Mouse (Mus musculus): ENCODE measurements around the gene Nup62. TPM values are rescaled to one million over a fixed set of nuclear protein-coding genes. Genes with fewer than 3 reads are reported as not detected.
"Not testable (repeated sequence)": the region's sequence is repeated elsewhere in the genome, so short reads cannot be mapped to it uniquely, and the experiment has no call there.

Gene Nup62
- polyA plus RNA-seq, 1 experiment = 29.6 TPM

DNA sequence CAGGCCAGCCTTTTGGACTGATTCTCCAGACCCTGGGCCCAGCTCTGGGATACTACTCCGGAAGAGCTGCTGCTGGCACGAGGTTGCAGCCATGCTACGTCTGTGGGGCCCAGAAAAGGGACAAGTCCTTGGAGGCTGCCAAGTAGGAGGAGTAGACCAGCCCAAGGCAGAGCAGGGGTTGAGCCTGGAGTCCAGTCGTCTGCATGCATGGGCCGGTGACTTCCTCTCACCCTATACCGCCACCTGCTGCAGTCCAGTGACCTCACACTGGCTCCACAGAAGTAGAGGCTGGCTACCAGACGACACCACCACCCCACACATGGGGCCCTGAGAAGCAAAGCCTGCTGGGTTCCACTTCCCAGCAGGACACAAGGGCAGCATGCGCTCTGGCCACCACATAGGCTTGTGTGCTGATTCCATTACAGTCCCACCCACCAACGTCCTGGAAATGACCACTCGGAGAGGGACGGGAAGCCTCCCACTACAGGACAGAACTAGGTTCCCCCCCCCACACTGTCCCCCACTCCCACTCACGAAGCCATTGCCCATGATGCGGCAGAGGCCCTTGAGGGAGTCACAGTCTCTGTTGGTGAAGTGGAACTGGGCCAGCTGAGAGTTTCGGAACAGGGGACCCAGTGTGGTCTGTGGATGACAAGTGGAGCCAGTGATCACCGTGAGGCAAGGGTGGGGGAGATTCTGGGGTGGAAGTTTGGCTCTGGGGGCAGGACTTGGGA, 50.6 kb downstream of the Nup62 start:
- Histone ChIP-seq H3K4me1 (ENCODE audit: control insufficient read depth, insufficient read depth, low read length) (peaks cover 6% of the 10 kb centered on the region), H3K4me3 (ENCODE audit: insufficient read depth, low read length) (no peak overlapping the region), H3K27ac (ENCODE audit: insufficient read depth, low read length) (peak overlapping the region; percentile 44)
- no peak for TF ChIP-seq POLR2A (IDR thresholded peaks at IDR 0.05; ENCODE audit: extremely low read depth, insufficient read depth, low read length)
- TF ChIP-seq CTCF (IDR thresholded peaks at IDR 0.05; ENCODE audit: extremely low read depth, insufficient read depth, low read length) = no peak

DNA sequence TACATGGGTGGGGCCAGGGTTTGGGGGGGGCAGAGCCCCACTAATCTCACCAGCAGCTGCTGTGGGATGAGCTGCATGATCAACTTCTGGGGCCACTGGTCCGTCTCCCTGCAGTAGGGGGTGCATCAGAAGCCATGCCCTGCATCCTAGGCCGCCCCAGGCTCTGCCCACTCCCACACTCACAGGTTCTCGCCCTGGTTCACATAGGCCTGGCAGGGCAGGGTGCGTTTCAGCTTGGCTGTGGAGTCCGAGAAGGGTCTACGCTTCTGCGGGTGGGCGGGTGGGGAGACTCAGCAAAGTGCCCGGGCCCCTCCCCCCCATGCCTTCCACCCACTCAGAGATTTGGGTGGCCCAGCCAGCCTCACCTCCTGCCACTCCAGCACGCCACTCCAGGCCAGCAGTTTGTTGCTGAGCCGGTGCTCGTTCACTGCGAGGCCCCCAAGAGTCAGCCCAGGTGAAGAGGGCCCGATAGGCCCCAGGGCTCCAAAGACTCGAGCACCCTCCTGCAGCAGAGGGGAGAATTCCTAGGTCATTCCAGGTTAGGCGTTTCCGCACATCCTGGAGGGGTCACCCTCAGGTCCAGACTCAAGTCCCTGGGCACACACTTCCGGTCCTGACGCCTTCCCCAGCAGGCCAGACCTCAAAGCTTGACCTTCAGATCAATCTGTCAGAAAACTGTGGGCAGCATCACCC, 51.3 kb downstream of the Nup62 start:
- no peak for TF ChIP-seq POLR2A (IDR thresholded peaks at IDR 0.05; ENCODE audit: extremely low read depth, insufficient read depth, low read length)
- TF ChIP-seq CTCF (IDR thresholded peaks at IDR 0.05; ENCODE audit: extremely low read depth, insufficient read depth, low read length) = no peak
- Histone ChIP-seq H3K4me3 (ENCODE audit: insufficient read depth, low read length) (peak overlapping the region; percentile 5; the same call in 1 of the 2 replicates), H3K4me1 (ENCODE audit: control insufficient read depth, insufficient read depth, low read length) (peaks cover 6% of the 10 kb centered on the region), H3K27ac (ENCODE audit: insufficient read depth, low read length) (no peak overlapping the region)

DNA sequence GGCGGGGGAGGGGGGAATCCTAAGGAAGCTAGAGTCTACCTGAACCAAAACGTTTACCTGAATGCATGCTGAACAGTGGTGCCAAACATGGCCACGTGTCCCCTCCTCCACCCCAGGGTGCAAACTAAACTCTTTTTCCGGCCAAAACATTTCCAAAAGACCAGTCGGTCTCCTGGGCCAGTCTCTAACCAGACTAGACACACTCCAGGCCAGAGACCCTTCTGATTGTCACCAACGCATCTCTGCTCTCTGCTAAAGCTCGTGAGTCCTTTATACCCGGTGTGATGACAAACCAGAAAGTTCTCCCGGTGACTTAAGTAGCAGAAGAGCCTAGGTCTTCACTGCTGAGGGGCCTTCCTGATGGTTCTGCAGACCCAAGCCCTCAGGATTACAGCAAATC, 51.9 kb downstream of the Nup62 start:
- H3K27ac ChIP-seq (ENCODE audit: insufficient read depth, low read length) = no peak overlapping the region

DNA sequence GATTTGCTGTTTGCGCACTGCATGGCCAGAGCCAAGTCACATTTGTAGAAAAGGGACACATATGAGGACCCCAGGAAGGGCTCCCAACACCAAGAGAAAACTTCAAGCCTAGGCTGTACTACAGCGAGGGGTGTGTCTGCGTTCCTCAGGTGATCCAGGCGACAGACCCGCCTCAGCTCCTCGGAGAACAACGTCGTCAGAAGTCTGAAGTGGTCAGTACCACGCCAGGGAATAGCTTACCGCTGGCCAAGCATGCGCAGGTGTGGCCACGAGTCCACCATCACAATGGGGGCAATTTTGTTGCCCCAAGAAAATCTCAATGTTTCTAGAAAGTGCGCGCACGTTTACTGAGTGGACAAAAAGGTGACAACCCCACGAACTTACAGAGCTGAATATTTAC, 52.6 kb downstream of the Nup62 start:
- H3K4me1 ChIP-seq (ENCODE audit: control insufficient read depth, insufficient read depth, low read length) = peaks cover 6% of the 10 kb centered on the region
- TF ChIP-seq CTCF (IDR thresholded peaks at IDR 0.05; ENCODE audit: extremely low read depth, insufficient read depth, low read length) (no peak), POLR2A (IDR thresholded peaks at IDR 0.05; ENCODE audit: extremely low read depth, insufficient read depth, low read length) (no peak)
- no peak overlapping the region for H3K27ac ChIP-seq (ENCODE audit: insufficient read depth, low read length)
- H3K4me3 ChIP-seq (ENCODE audit: insufficient read depth, low read length) = peak overlapping the region; percentile 5

More for the DNA sequence above, 51.9 kb downstream of the Nup62 start:
- Histone ChIP-seq H3K4me1 (ENCODE audit: control insufficient read depth, insufficient read depth, low read length) (peaks cover 6% of the 10 kb centered on the region), H3K4me3 (ENCODE audit: insufficient read depth, low read length) (peak overlapping the region; percentile 5)
- TF ChIP-seq CTCF (IDR thresholded peaks at IDR 0.05; ENCODE audit: extremely low read depth, insufficient read depth, low read length) = no peak
- no peak for TF ChIP-seq POLR2A (IDR thresholded peaks at IDR 0.05; ENCODE audit: extremely low read depth, insufficient read depth, low read length)

DNA sequence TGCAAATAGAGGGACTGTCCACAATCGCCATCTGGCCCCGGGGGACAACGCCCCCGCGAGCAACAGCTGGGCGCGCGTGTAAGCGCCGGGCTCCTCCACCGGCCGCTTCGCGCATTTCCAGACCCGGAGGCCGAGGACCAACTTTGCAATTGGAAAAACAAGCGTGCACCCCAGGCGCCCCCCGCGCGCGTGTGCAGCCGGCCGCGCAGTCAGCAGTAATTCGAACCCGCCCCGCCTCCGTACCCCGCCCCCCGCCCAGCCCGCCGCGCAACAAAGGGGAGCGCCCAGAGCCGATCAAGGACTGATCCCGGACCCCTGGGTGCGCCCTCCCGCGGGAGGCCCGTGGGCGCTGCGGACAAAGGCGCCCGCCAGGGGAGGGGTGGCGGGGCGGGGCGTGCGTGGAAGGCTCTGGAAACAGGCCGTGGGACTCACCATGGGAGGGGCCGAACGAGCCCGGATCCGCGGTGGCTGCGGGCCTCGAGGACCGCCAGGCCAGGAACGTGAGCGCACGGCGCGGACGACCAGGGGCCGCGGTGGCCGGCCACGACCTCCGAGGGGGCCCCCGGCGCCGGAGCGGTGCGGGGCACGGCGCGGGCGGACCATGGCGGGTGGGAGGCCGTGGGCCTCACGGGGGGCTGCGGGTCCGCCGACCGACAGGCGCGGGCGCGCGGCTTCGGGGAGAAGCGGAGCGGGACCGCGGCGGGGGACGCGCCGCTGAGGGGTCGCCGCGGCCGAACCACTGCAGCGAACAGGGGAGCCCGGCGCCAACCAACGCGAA, 53.2 kb downstream of the Nup62 start:
- Histone ChIP-seq H3K4me3 (ENCODE audit: insufficient read depth, low read length) (peak overlapping the region; percentile 5), H3K4me1 (ENCODE audit: control insufficient read depth, insufficient read depth, low read length) (peaks cover 6% of the 10 kb centered on the region), H3K27ac (ENCODE audit: insufficient read depth, low read length) (peak overlapping the region; percentile 94)
- TF ChIP-seq POLR2A (IDR thresholded peaks at IDR 0.05; ENCODE audit: extremely low read depth, insufficient read depth, low read length) = no peak
- no peak for TF ChIP-seq CTCF (IDR thresholded peaks at IDR 0.05; ENCODE audit: extremely low read depth, insufficient read depth, low read length)

DNA sequence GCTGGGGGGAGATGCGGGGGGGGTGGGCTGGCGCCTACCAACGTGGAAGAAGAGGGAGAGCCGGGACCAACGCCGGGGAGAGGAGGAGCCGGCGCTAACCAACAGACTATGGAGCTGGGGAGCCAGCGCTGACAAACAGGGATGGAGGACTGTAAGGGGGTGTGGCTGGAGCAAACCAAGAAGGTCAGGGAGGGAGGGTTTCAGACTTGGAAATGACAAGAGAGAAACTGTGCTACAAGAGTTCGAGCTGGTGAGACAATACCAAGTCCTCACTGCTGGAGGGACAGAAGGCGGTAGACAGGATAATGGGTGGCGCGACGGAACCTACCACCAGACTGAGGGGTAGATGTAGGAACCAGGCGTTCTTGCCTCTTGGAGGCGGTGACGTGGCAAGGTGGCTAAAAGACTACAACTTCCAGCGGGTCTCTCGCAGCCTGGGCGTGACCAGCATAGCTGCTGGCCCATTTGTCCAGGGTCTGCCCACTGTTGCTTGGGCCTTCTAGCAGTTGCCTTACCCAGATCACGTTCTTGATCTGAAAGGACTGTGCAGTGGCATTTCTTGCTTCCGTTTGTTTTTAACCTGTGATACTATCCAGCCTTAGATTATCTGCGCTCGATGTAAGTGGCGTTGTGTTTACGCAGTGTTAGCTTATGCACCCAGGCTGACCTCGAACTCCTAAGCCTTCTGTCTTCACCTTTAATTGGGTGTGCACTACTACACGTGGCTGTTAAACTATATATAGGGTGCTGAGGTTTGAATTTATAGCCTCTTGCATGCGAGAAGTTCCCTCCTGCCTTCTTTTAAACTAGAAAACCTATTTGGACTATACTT, 54.0 kb downstream of the Nup62 start, which contains the start of gene Ptov1:
TSS of gene Ptov1 (minus strand) at position 92 of the 832 bp plus-strand sequence.
- peak within 1 kb of the TSS; percentile 5 for H3K4me3 ChIP-seq (ENCODE audit: insufficient read depth, low read length)
- peak within 1 kb of the TSS; percentile 94 for H3K27ac ChIP-seq (ENCODE audit: insufficient read depth, low read length)
- H3K4me1 ChIP-seq (ENCODE audit: control insufficient read depth, insufficient read depth, low read length) = peaks cover 6% of the 10 kb centered on the region
- TF ChIP-seq CTCF (IDR thresholded peaks at IDR 0.05; ENCODE audit: extremely low read depth, insufficient read depth, low read length) (no peak), POLR2A (IDR thresholded peaks at IDR 0.05; ENCODE audit: extremely low read depth, insufficient read depth, low read length) (peak; percentile 82)

DNA sequence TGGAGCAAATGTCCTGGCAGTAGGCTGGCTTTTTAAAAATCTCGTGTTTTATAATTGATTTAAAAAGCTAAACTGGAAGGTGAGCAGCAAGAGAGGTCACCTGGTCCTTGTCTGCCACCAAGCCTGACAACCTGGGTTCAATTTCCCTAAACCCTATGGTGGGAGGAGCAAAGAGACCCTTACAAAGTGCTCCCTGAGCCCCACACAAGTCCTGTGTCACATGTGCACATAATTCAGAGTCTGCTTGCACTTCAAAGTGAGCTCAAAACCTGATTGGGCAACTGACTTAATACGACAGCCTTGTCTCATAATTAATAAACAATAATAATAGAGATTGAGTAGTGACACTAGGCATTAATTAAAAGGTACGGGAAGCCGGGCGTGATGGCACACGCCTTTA, 54.7 kb downstream of the Nup62 start:
- TF ChIP-seq POLR2A (IDR thresholded peaks at IDR 0.05; ENCODE audit: extremely low read depth, insufficient read depth, low read length) = no peak
- TF ChIP-seq CTCF (IDR thresholded peaks at IDR 0.05; ENCODE audit: extremely low read depth, insufficient read depth, low read length) = no peak
- H3K4me3 ChIP-seq (ENCODE audit: insufficient read depth, low read length) = no peak overlapping the region; the same call in 1 of the 2 replicates
- no peak overlapping the region for H3K27ac ChIP-seq (ENCODE audit: insufficient read depth, low read length)
- peaks cover 6% of the 10 kb centered on the region for H3K4me1 ChIP-seq (ENCODE audit: control insufficient read depth, insufficient read depth, low read length)

DNA sequence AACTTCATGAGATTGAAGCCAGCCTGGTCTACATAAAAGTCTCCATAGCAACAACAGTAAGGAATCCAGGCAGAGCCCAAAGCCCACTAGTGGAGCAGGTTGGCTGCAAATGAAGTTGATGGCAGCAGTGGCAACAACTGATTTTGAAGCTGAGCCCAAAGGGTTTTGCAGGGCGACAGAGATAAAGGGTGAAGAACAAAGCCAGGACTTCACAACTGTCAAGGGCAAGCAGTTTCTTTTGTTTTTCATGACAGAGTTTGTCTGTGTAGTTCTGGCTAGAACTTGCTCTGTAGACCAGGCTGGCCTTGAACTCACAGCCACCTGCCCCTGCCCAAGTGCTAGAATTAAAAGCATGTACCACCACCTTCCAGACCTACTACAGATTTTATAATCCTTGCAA, 55.3 kb downstream of the Nup62 start:
- TF ChIP-seq POLR2A (IDR thresholded peaks at IDR 0.05; ENCODE audit: extremely low read depth, insufficient read depth, low read length) (no peak), CTCF (IDR thresholded peaks at IDR 0.05; ENCODE audit: extremely low read depth, insufficient read depth, low read length) (no peak)
- H3K27ac ChIP-seq (ENCODE audit: insufficient read depth, low read length) = no peak overlapping the region
- peaks cover 5% of the 10 kb centered on the region; the same call in 1 of the 2 replicates for H3K4me1 ChIP-seq (ENCODE audit: control insufficient read depth, insufficient read depth, low read length)
- H3K4me3 ChIP-seq (ENCODE audit: insufficient read depth, low read length) = no peak overlapping the region

DNA sequence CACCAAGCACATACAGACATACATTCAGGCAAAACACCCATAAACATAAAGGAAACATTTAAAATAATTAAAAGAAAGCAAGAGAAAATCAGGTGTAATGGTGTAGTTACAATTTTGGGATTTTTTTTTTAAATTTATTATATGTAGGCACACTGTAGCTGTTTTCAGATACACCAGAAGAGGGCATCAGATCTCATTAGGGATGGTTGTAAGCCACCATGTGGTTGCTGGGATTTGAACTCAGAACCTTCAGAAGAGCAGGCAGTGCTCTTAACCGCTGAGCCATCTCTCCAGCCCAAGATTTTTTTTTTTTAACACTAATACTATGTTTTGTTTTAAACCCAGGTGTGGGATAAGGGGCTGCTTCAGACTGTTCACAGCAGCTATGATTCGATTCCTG, 55.9 kb downstream of the Nup62 start:
- not testable (repeated sequence) for H3K4me3 ChIP-seq (ENCODE audit: insufficient read depth, low read length); H3K4me1 ChIP-seq (ENCODE audit: control insufficient read depth, insufficient read depth, low read length); H3K27ac ChIP-seq (ENCODE audit: insufficient read depth, low read length)

Measured in cortical plate, adult 2 months (tissue).